Mouse (Mus musculus) CH12.LX (cell line): ENCODE results near the gene Dnajc25. TPM values are rescaled to one million over a fixed set of nuclear protein-coding genes. Genes with fewer than 3 reads are reported as not detected.

ENCODE experiments used
- DNase-seq: peaks from one replicate; pipeline ENCODE4 v3.0.0-alpha.2; 2013; ENCODE audit errors: extremely low read depth
- H3K27ac ChIP-seq: 2 replicates; pipeline ENCODE4 v1.5.1; 2012; ENCODE audit warnings: low read depth, mild to moderate bottlenecking, control low read depth, moderate library complexity; ENCODE audit not compliant: insufficient read depth
- H3K27me3 ChIP-seq: replicated peaks from 2 replicates; pipeline ENCODE3; 2012; ENCODE audit warnings: inconsistent platforms
- H3K36me3 ChIP-seq, 2 experiments: replicated peaks in 1 of 2; 2 replicates each; pipeline versions ENCODE3 to v1.6.1; 2012; ENCODE audit warnings: inconsistent platforms in 1 of 2, low read length in 1 of 2, mild to moderate bottlenecking in 1 of 2, mixed read lengths in 1 of 2, moderate library complexity in 1 of 2; ENCODE audit not compliant: control insufficient read depth in 1 of 2, insufficient read depth in 1 of 2
- H3K4me1 ChIP-seq, 2 experiments: 2 replicates each; pipeline ENCODE4 v1.6.1; 2012; ENCODE audit warnings: inconsistent platforms in 1 of 2, moderate library complexity in 1 of 2; ENCODE audit not compliant: insufficient read depth in 2 of 2, control insufficient read depth in 1 of 2
- H3K4me2 ChIP-seq: 2 replicates; pipeline ENCODE4 v1.6.1; 2012; ENCODE audit warnings: low read depth, mild to moderate bottlenecking, control low read depth; ENCODE audit not compliant: poor library complexity, insufficient read depth, severe bottlenecking
- H3K4me3 ChIP-seq, 3 experiments: fragments of 150-350 bp in 1 of 3; sonication (generic) in 1 of 3; replicated peaks in 1 of 3; 2 replicates each; pipeline versions ENCODE3 to v1.5.1; 2011 to 2012; ENCODE audit warnings: low read depth in 2 of 3, low read length in 2 of 3, mild to moderate bottlenecking in 2 of 3, moderate library complexity in 2 of 3, control low read depth in 1 of 3, improper control_type of control experiment in 1 of 3, inconsistent platforms in 1 of 3, mixed read lengths in 1 of 3; ENCODE audit not compliant: poor library complexity in 1 of 3
- H3K79me2 ChIP-seq: replicated peaks from 2 replicates; pipeline ENCODE4 v1.6.1; 2012; ENCODE audit warnings: mild to moderate bottlenecking, moderate library complexity; ENCODE audit not compliant: control insufficient read depth, poor library complexity, insufficient read depth, severe bottlenecking; ENCODE audit errors: extremely low read depth
- H3K9ac ChIP-seq: 2 replicates; pipeline ENCODE4 v1.6.1; 2012; ENCODE audit warnings: low read depth, mild to moderate bottlenecking, control low read depth, moderate library complexity; ENCODE audit not compliant: insufficient read depth
- H3K9me3 ChIP-seq: replicated peaks from 2 replicates; pipeline ENCODE3; 2012; ENCODE audit warnings: low read length, inconsistent platforms, mixed read lengths
- BHLHE40 ChIP-seq: IDR thresholded peaks from 2 replicates; pipeline ENCODE4 v1.6.1; 2011; ENCODE audit warnings: mild to moderate bottlenecking, low read depth, low read length, improper control_type of control experiment
- CHD1 ChIP-seq: IDR thresholded peaks from 2 replicates; pipeline ENCODE4 v1.6.1; 2012; ENCODE audit warnings: low read depth, low read length, improper control_type of control experiment, inconsistent platforms
- CHD2 ChIP-seq: IDR thresholded peaks from 2 replicates; pipeline ENCODE4 v1.6.1; 2011; ENCODE audit warnings: low read length, improper control_type of control experiment
- CTCF ChIP-seq, 2 experiments: IDR thresholded peaks in 1 of 2; conservative IDR thresholded peaks in 1 of 2; 2 replicates each; pipeline ENCODE4 v1.5.1; 2011 to 2012; ENCODE audit warnings: low read depth in 2 of 2, low read length in 2 of 2, improper control_type of control experiment in 1 of 2, inconsistent platforms in 1 of 2, mild to moderate bottlenecking in 1 of 2, moderate library complexity in 1 of 2
- E2F4 ChIP-seq: IDR thresholded peaks from 2 replicates; pipeline ENCODE4 v1.6.1; 2011; ENCODE audit warnings: low read depth, low read length, improper control_type of control experiment; ENCODE audit not compliant: insufficient replicate concordance
- ELF1 ChIP-seq: IDR thresholded peaks from 2 replicates; pipeline ENCODE4 v1.6.1; 2014; ENCODE audit warnings: low read depth, mild to moderate bottlenecking, inconsistent platforms, low read length, improper control_type of control experiment
- EP300 ChIP-seq: IDR thresholded peaks from 2 replicates; pipeline ENCODE4 v1.6.1; 2011; ENCODE audit warnings: low read length, improper control_type of control experiment
- ETS1 ChIP-seq: conservative IDR thresholded peaks from 2 replicates; pipeline ENCODE4 v1.6.1; 2012; ENCODE audit warnings: low read depth, mild to moderate bottlenecking, inconsistent platforms, low read length, improper control_type of control experiment, moderate library complexity
- GABPA ChIP-seq: IDR thresholded peaks from 2 replicates; pipeline ENCODE4 v1.6.1; 2012; ENCODE audit warnings: low read depth, low read length, improper control_type of control experiment, inconsistent platforms; ENCODE audit not compliant: insufficient replicate concordance
- HCFC1 ChIP-seq: IDR thresholded peaks from 2 replicates; pipeline ENCODE4 v1.6.1; 2012; ENCODE audit warnings: low read depth, mild to moderate bottlenecking, inconsistent platforms, low read length, improper control_type of control experiment
- IRF4 ChIP-seq: IDR thresholded peaks from 2 replicates; pipeline ENCODE4 v1.6.1; 2014; ENCODE audit warnings: low read depth, mild to moderate bottlenecking, inconsistent platforms, low read length, improper control_type of control experiment
- JUN ChIP-seq: IDR thresholded peaks from 2 replicates; pipeline ENCODE4 v1.6.1; 2011; ENCODE audit warnings: low read depth, mild to moderate bottlenecking, low read length, improper control_type of control experiment, moderate library complexity; ENCODE audit not compliant: insufficient read depth
- JUND ChIP-seq: conservative IDR thresholded peaks from 2 replicates; pipeline ENCODE4 v1.6.1; 2011; ENCODE audit warnings: low read depth, low read length, improper control_type of control experiment
- KAT2A ChIP-seq: IDR thresholded peaks from 2 replicates; pipeline ENCODE4 v1.6.1; 2012; ENCODE audit warnings: low read length, improper control_type of control experiment, inconsistent platforms; ENCODE audit not compliant: insufficient replicate concordance
- MAFK ChIP-seq: IDR thresholded peaks from 2 replicates; pipeline ENCODE4 v1.6.1; 2011; ENCODE audit warnings: low read length, improper control_type of control experiment; ENCODE audit not compliant: insufficient replicate concordance
- MAX ChIP-seq: IDR thresholded peaks from 2 replicates; pipeline ENCODE4 v1.6.1; 2011; ENCODE audit warnings: low read length, improper control_type of control experiment
- MAZ ChIP-seq: IDR thresholded peaks from 2 replicates; pipeline ENCODE4 v1.6.1; 2012; ENCODE audit warnings: low read depth, mild to moderate bottlenecking, inconsistent platforms, low read length, improper control_type of control experiment, moderate library complexity
- MEF2A ChIP-seq: IDR thresholded peaks from 2 replicates; pipeline ENCODE4 v1.6.1; 2014; ENCODE audit warnings: low read depth, mild to moderate bottlenecking, inconsistent platforms, low read length, improper control_type of control experiment, borderline replicate concordance
- MXI1 ChIP-seq: IDR thresholded peaks from 2 replicates; pipeline ENCODE4 v1.6.1; 2011; ENCODE audit warnings: mild to moderate bottlenecking, low read depth, low read length, improper control_type of control experiment
- MYC ChIP-seq: IDR thresholded peaks from 2 replicates; pipeline ENCODE4 v1.6.1; 2011; ENCODE audit warnings: low read depth, mild to moderate bottlenecking, improper control_type of control experiment, low read length
- NELFE ChIP-seq: IDR thresholded peaks from 2 replicates; pipeline ENCODE4 v1.6.1; 2011; ENCODE audit warnings: low read depth, low read length, improper control_type of control experiment
- NRF1 ChIP-seq: IDR thresholded peaks from 2 replicates; pipeline ENCODE4 v1.6.1; 2014; ENCODE audit warnings: low read depth, mild to moderate bottlenecking, inconsistent platforms, low read length, improper control_type of control experiment, moderate library complexity
- PAX5 ChIP-seq: IDR thresholded peaks from 2 replicates; pipeline ENCODE4 v1.6.1; 2012; ENCODE audit warnings: low read length, inconsistent platforms, mixed read lengths
- POLR2A ChIP-seq: IDR thresholded peaks from 2 replicates; pipeline ENCODE4 v1.6.1; 2011; ENCODE audit warnings: low read depth, mild to moderate bottlenecking, improper control_type of control experiment, low read length
- POLR2AphosphoS2 ChIP-seq: IDR thresholded peaks from 2 replicates; pipeline ENCODE4 v1.6.1; 2011; ENCODE audit warnings: low read depth, low read length, improper control_type of control experiment
- RAD21 ChIP-seq: IDR thresholded peaks from 2 replicates; pipeline ENCODE4 v1.6.1; 2011; ENCODE audit warnings: low read depth, mild to moderate bottlenecking, low read length, improper control_type of control experiment, moderate library complexity
- RCOR1 ChIP-seq: conservative IDR thresholded peaks from 2 replicates; pipeline ENCODE4 v1.6.1; 2012; ENCODE audit warnings: low read depth, mild to moderate bottlenecking, inconsistent platforms, low read length, improper control_type of control experiment
- SIN3A ChIP-seq: IDR thresholded peaks from 2 replicates; pipeline ENCODE4 v1.6.1; 2012; ENCODE audit warnings: low read length, improper control_type of control experiment, inconsistent platforms
- SMC3 ChIP-seq: IDR thresholded peaks from 2 replicates; pipeline ENCODE4 v1.6.1; 2011; ENCODE audit warnings: low read depth, low read length, improper control_type of control experiment
- TBP ChIP-seq: conservative IDR thresholded peaks from 2 replicates; pipeline ENCODE4 v1.6.1; 2011; ENCODE audit warnings: low read depth, low read length, improper control_type of control experiment
- TCF12 ChIP-seq: IDR thresholded peaks from 2 replicates; pipeline ENCODE4 v1.6.1; 2014; ENCODE audit warnings: low read depth, mild to moderate bottlenecking, inconsistent platforms, low read length, improper control_type of control experiment
- UBTF ChIP-seq: IDR thresholded peaks from 2 replicates; pipeline ENCODE4 v1.6.1; 2012; ENCODE audit warnings: low read depth, mild to moderate bottlenecking, inconsistent platforms, low read length, improper control_type of control experiment, moderate library complexity
- USF1 ChIP-seq: IDR thresholded peaks from 2 replicates; pipeline ENCODE4 v1.6.1; 2014; ENCODE audit warnings: low read depth, mild to moderate bottlenecking, inconsistent platforms, low read length, improper control_type of control experiment
- USF2 ChIP-seq: conservative IDR thresholded peaks from 2 replicates; pipeline ENCODE4 v1.6.1; 2011; ENCODE audit warnings: low read depth, low read length, improper control_type of control experiment
- ZC3H11A ChIP-seq: IDR thresholded peaks from 2 replicates; pipeline ENCODE4 v1.6.1; 2012; ENCODE audit warnings: low read depth, mild to moderate bottlenecking, inconsistent platforms, low read length, improper control_type of control experiment
- ZKSCAN1 ChIP-seq: IDR thresholded peaks from 2 replicates; pipeline ENCODE4 v1.6.1; 2012; ENCODE audit warnings: low read depth, inconsistent platforms, low read length, improper control_type of control experiment, borderline replicate concordance
- ZMIZ1 ChIP-seq: IDR thresholded peaks from 2 replicates; pipeline ENCODE4 v1.6.1; 2012; ENCODE audit warnings: low read depth, mild to moderate bottlenecking, inconsistent platforms, low read length, improper control_type of control experiment
- ZNF384 ChIP-seq: IDR thresholded peaks from 2 replicates; pipeline ENCODE4 v1.6.1; 2012; ENCODE audit warnings: low read depth, low read length, improper control_type of control experiment, inconsistent platforms
- dilution Hi-C: fragments of 300-500 bp; cut with MboI; formaldehyde crosslinking; loops from 2 replicates; pipeline ENCODE4 v1.14.3; 2020; ENCODE audit warnings: low sequenced_read_pairs; ENCODE audit not compliant: extremely low pct_unique_long_range_greater_than_20kb, extremely low pct_ligation_motif_present
- in situ Hi-C: fragments of 300-500 bp; cut with MboI; formaldehyde crosslinking; loops from 3 replicates; pipeline ENCODE4 v1.14.3; 2019; ENCODE audit warnings: low sequenced_read_pairs, low pct_ligation_motif_present, low pct_unique_long_range_greater_than_20kb, mixed read lengths
- polyA plus RNA-seq: library from polyadenylated mRNA; unstranded; fragments of >175 nt; gene quantifications from 2 replicates; pipeline ENCODE4 v1.2.1, GENCODE M21; 2012; ENCODE audit warnings: low read depth; ENCODE audit not compliant: insufficient read length
- total RNA-seq, 2 experiments: library from RNA; depleted of rRNA; stranded (reverse); fragments of 300-350 nt in 1 of 2; fragments of >200 nt in 1 of 2; gene quantifications; 2 replicates each; pipeline ENCODE4 v1.2.3; 2012 to 2014

The Dnajc25 gene
- total and polyA plus RNA-seq, 3 experiments = 2.7 to 7.0 (median 3.8) TPM

- Histone ChIP-seq H3K36me3 (peaks cover 7 to 37% of the 10 kb centered on the region in 2 experiments), H3K27me3 (no peaks in the 10 kb centered on the region), H3K4me1 (peaks cover 0 to 36% of the 10 kb centered on the region in 2 experiments; a peak in 2 of 4 replicates), H3K4me2 (peak overlapping the region; percentile 86), H3K9ac (peak overlapping the region; percentile 50), H3K4me3 (peak overlapping the region; percentile 42 to 93 (median 85)), H3K79me2 (no peaks in the 10 kb centered on the region), H3K9me3 (peaks cover 4% of the 10 kb centered on the region), H3K27ac (peak overlapping the region; percentile 47)
- in situ Hi-C loops = no loop called here
- dilution Hi-C loops = no loop called here
- TF ChIP-seq ZKSCAN1 = no peak
- TF ChIP-seq TCF12 = no peak
- TF ChIP-seq CTCF (conservative IDR thresholded peaks at IDR 0.05 in 1 of 2, IDR thresholded peaks at IDR 0.05 in 1 of 2; ENCODE audit: low read depth in 2 of 2, low read length in 2 of 2) = peak; percentile 75 to 88
- no peak for TF ChIP-seq POLR2AphosphoS2
- no peak; the same call in 1 of the 2 replicates for TF ChIP-seq POLR2A
- no peak for TF ChIP-seq ZC3H11A
- no peak for TF ChIP-seq JUND
- no peak; the same call in 1 of the 2 replicates for TF ChIP-seq UBTF
- TF ChIP-seq MXI1 = peak; percentile 24; the same call in 1 of the 2 replicates
- TF ChIP-seq TBP = no peak
- no peak for TF ChIP-seq E2F4
- TF ChIP-seq CHD1 = no peak
- no peak for TF ChIP-seq ZMIZ1
- TF ChIP-seq ETS1 = no peak
- no peak for TF ChIP-seq MAFK
- no peak for TF ChIP-seq NELFE
- no peak for TF ChIP-seq JUN
- TF ChIP-seq MYC = no peak
- TF ChIP-seq KAT2A = no peak
- peak; percentile 73 for TF ChIP-seq RAD21
- TF ChIP-seq MEF2A = no peak
- no peak for TF ChIP-seq RCOR1
- TF ChIP-seq IRF4 = 0 out of 2 replicates have a peak, but pooled peaks have one; percentile 27
- no peak for TF ChIP-seq USF1
- TF ChIP-seq NRF1 = no peak
- TF ChIP-seq ZNF384 = no peak; the same call in 1 of the 2 replicates
- no peak for TF ChIP-seq CHD2
- no peak for TF ChIP-seq HCFC1
- no peak for TF ChIP-seq MAX
- no peak for TF ChIP-seq GABPA
- TF ChIP-seq SMC3 = peak; percentile 68
- TF ChIP-seq SIN3A = peak; percentile 26; the same call in 1 of the 2 replicates
- TF ChIP-seq PAX5 = no peak
- no peak for TF ChIP-seq EP300
- no peak for TF ChIP-seq MAZ
- TF ChIP-seq USF2 = no peak
- TF ChIP-seq BHLHE40 = no peak
- TF ChIP-seq ELF1 = no peak
- DNase-seq = peak; percentile 93
Observed at GRCm38 (mm10) chr4:59036490-59037127, 41.7 kb downstream of the Dnajc25 start.
